In genomic region chr1:127587071-127587470, GRCm38 (mm10) we compare ENCODE assay signal across 20 mouse cellular contexts.
"Had no signal": no experiment of that assay in that cellular context is flagged by ENCODE, and none has a peak within 500 bp of the region (broad histone marks: within the 10 kb centered on the region; RNA-seq: fewer than 3 reads in every experiment).

No protein-coding gene starts in this region.

- DNase-seq: liver, embryonic 13.5 days; liver, postnatal 0 days; lung, adult 2 months; lung, postnatal 14 days; lung, postnatal 36 days; midbrain, embryonic 14.5 days; retina, postnatal 1 day; right cerebral cortex, adult 18-20 months; right cerebral cortex, postnatal 25 days; right cerebral cortex, postnatal 4 days; spleen, adult 18-20 months; thymus, adult 2 months; thymus, postnatal 25 days; thymus, postnatal 4 days had no signal

- H3K36me3 ChIP-seq: liver, embryonic 13.5 days; liver, embryonic 15.5 days; lung, embryonic 15.5 days; midbrain, embryonic 12.5 days; neural tube, embryonic 12.5 days; stomach, embryonic 15.5 days had no signal

- H3K27me3 ChIP-seq: liver, embryonic 13.5 days; liver, embryonic 15.5 days; lung, embryonic 15.5 days; megakaryocyte, embryonic 14.5 days; midbrain, embryonic 12.5 days; stomach, embryonic 15.5 days had no signal
